Mouse (Mus musculus) ovary, adult 18-20 months (tissue): ENCODE data around the gene Nat9.

Source experiments
- DNase-seq: peaks from one replicate; pipeline ENCODE4 v3.0.0; 2022; ENCODE audit warnings: low spot score, mixed read lengths

The Nat9 gene

DNA sequence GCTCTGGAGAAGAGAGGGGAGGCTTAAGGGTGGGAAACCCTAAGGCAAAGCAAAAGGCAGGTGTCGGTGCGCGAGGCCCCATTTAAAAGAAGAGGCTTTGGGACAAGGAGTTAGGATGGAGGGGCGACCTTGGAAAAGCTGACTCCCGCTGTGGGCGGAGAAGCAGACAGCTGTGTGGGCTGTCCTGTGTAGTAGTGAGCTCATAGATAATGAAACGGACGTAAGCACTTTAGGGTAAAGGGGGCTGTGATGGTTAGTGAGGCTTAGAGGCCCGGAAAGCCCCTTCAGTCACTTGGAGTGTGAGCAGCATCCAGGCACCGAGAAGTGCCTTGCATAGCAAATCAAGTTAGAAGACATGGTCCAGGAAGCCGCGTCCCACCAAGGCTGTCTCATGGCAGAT lies at the start of gene Nat9:
Gene Nat9, minus strand, starts transcription at position 167 of the 400 bp plus-strand sequence.
- DNase-seq, result no peak

DNA sequence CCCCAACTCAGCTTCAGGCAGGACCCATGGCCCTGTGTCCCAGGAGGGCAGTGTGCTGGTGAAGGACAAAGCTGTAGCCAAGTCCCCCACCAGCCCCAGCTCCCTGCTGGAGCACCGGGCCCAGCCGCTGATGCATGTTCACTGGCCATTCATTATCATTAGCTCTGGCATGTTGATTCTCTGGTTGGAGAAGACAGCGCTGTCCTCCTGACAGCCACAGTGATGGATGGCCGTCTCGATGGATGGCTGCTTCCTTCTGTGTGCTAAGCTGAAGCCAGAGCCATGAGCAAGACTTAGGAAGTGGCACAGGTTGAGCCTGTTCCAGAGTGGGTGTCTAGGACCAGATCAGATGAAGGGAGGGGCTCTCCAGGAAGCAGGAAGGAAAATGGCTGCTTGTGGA lies 48.9 kb upstream of the Nat9 start:
- DNase-seq, result no peak

DNA sequence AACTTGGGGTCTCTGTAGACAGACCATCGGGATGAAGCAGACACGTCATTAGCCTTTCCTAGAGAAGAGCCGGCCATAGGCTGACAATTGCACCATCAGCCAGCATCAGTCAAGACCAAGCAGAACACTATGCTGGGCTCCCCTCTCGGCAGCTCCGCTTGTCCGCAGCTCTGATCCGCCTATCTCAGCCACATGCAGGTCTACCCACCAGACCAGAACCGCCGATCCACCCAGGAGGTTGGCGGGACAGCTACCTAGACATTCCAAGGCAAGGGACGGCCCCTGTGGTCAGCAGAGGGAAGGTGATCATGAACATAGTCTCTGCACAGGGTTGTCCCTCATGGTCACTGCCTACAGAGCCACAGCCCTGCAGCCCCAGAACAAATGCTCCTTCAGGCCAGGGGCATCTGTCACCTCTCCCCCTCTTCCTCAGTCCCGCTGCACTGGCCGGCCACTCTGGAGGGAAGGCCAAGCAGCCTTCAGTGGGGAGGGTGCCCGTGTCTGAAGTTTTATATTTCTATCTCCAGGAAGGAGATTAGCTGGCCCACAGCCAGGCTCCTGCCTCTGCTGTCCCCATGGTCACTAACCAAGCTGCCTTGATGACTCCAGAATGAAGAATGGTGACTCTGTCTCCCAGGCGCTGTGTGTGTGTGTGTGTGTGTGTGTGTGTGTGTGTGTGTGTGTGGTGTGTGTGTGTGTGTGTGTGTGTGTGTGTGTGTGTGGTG lies 46.8 kb upstream of the Nat9 start:
- peak; percentile 46 for DNase-seq

DNA sequence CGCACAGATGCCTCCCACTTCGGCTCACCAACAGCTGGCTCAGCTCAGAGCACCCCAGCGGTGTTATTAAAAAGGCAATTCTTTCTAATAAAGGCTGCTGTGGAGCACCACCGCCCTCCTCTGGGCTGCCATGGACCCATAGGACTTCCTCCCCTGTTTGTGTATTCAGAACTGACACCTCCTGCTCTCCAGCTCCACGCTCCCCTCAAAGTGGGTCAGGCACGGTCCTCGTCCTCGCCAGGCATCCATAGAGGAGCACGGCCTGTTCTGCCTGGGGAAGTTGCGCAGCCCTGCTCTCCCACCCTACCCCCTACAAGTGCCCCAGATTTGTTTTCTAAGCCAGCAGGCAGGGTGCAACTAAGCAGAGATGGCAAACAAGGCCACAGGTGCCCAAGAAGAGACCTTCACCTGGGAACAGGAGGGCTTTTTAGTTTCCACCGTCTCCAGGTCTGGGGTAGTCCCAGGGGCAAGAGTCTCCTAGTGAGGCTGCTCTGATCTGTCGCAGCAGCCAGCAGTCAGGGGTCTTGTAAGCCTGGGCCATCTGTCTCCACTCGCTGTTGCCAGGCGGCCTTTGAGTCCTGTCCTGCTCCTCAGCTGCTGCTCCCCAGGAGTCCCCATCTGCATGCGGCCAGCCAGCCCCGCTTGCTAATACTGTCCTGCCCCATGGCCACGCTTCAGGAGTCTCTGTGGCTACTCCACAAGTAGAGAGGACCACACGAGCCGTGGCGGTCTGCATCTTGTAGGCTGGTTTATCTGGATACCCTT lies 46.0 kb upstream of the Nat9 start:
- DNase-seq, result no peak

DNA sequence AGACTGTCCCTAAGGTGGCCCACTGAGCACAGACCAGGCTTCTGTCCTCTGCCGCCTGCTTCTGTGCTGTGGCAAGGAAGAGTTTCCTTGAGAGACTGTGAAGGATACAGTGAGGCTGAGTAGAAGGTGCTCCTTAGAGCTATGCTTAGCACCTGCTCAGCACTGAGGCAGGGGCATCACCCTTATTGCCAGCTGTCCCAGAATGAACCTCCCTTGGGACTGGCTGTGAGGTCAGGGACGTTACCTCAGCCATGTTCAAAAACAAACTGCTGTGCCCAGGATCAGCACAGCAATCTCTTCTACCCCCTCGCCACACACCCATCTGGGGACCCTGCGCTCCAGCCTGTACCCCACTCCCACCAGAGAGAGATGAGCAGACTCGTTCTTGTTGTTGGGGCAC lies 45.2 kb upstream of the Nat9 start:
- no peak for DNase-seq

DNA sequence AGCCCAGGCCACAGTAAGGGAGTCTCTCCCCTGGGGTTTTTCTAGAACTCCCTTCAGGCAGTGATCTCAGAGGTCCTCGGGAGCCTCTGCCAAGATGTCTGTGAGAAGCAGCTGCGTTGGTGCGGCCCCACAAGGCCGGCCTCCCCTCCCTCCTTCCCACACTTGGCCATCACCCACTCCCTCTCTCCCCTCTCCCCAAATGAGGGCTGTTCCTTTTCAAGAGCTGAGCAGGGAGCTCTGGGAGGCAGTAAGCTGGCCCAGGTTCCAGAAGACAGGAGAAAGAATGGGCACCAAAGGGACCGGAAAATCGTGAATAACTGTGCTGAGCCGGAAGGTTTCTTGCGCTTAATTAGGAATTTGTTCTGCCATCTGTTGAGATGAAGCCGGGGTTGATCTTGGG lies 44.3 kb upstream of the Nat9 start:
- DNase-seq, result no peak

DNA sequence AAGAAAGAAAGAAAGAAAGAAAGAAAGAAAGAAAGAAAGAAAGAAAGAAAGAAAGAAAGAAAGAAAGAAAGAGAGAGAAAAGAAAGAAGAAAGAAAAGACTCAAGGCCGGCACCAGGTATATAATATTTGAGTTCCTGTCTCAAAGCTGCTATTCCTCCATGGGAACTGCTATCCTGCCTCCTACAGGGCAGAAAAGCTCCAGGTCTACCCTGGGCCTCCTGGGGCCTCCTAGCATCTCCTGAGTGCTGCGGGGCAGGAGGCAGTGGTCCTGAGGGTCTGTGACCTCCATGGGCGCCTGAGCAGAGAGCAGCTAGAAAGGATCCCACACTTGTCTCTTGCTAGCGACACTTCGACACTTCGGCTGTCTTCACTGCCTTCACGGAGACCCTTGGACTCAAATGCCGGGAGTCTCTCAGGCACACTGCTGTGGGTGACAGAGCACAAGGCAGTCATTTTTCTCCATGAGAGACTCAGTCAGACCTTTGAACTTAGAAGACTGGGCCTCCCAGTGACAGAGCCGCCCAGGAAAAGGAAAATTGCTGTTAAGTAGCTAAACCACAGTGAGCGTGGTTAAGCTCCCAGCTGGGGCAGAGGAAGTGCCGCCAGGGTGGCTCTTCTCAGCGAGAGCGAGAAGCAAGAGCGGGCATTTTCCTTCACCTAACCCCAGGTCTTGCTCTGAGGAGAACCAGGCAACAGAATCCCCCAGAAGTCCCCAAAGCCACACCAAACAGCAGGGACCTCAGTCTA lies 43.7 kb upstream of the Nat9 start:
- DNase-seq, result no peak

DNA sequence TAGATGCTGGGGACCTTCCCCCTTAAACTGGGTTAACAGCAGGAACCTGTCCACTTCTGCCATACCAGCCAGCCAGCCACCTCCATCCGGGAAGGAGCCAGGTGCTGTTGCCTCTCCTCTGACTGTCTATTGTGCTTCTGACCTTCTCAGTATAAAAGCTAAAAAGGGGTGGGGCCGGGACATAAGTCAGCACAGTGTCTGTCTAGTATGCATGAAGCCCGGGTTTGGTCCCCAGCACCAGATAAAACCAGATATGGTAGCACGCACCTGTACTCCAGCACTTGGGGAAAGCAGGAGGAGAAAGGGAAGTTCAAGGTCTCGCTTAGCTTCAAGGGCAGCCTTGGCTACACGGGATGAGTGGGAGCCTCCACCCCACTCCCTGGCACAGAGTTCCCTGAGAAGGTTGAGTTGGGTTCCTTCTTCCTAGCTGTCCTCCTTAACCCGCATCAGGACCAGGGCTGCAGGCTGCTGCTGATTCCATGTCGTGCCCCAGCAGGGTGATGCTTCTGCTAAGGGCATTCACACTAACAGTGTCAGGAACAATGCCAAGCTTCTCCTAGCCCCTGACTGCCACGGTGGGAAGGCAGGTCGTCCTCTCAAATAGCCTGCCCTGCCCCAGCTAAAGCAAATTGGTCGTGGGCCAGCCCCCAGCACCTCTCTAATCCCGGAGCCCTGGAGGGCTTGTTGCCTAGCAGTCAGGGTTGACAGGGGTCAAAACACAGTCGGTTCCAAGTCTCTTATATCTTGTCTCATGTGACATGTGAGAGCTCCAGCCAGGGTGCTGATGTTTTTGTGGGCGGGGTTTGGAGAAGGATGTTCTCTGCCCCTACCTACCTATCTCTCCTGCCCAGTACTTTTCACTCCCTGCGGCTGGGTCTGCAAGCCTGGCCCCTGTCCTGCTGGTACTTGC lies 41.6 kb upstream of the Nat9 start:
- no peak for DNase-seq

DNA sequence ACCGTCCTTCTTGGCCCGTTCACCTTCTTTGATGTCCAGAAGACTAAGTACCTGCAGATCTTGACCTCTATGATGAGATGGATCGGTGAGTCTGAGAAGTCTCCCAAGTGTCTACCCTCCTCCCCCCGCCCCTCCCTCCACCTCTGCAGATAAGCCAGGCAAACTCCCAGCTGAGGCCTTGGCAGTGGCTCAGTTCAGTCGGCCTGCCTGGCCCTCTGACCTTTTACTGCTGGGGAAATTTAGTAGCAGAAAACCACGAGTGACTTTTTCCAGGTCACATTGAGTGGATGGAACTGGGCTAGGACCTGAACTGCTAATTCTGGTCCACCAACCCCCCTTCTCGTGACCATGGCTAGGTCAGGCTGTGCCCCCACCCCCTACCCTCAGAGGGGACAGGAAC lies 40.8 kb upstream of the Nat9 start:
- DNase-seq, result no peak

DNA sequence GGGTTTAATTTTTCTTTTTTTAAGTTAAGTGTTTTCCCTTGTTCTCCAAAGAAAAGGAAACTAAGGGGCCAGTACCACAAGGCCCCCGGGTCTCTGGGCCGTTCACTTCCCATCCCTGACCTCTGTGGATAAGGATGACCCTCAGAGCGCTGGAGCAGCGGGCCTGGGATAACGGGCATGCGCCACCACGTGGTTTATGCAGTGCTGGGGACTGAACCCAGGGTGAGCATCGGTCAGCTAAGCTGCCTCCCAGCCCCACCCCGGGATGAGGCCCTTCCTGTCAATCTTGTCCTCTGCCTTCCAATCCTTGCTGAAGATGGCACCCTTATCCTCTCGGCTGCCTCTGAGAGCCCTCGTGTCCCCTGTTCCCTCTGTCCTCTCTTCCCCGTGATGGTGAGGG lies 40.0 kb upstream of the Nat9 start:
- DNase-seq, result no peak

DNA sequence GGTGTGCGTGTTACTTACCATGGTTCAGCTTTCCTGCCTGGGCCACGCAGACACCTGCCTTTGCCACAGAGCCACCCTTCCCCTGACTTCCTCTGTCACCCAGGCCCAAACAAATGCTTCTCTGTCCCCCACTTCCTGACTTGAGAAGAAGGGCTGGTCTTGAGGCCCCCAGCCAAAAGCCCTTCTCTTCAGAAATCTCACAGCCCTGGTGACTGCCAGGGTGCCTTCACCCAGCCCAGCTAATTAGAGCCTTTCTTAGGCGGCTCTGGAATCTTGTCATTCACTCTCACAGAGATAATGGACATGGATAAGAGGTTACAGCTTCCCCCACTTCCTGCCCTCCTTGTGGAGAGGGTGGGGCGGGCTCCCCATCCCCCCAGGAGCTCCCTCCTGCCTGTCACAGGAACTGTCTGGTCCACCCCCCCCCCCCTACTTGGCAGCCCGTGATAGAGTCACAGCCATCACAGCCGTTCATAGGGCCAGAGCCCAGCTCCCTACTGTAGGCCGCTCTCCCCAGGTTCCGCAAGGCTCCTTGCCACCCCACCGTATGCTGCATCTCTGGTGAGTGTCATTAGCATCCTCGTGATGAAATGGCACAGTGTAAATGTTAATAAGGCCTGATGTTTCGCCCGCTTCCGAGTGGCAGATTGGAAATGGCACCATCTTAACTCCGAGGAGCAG lies 39.3 kb upstream of the Nat9 start:
- no peak for DNase-seq

DNA sequence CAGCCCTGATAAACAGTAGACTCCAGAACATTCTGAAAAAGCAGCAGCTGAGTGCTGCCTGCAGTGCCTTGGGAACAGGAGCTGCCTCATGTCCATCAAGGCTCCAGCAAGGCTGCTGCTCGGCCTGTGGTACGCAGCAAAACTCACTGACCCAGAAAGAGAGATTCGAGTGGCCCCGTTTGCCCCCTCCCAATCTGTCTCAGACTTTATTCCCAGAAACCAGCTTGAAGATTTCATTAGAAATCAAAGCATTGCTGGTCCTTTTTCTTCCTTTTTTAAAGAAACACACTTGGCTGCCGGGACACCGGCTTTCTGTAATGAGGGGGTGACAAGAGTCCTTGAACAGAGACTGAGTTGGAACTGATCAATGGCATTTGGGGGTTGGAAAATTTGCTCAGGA lies 37.6 kb upstream of the Nat9 start:
- no peak for DNase-seq

DNA sequence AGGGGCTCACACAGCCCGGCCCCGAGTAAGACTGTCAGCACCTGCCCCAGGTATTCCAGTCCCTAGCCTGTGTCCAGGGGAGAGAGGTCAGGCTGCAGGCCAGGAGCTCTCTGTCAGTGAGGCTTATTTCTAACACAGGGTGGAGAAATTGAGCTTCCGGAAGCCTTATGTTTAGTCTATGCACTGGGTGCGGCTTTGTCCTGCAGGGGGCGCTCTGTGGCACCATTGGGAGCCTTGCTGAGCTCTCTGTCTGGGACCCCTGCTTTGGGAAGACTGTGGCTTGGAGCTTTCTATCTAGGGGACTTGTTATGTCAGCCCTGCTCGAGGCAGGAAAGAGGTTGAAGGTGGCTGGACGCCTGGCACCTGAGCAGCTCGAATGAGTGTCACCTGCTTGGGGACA lies 37.2 kb upstream of the Nat9 start:
- DNase-seq, result no peak

DNA sequence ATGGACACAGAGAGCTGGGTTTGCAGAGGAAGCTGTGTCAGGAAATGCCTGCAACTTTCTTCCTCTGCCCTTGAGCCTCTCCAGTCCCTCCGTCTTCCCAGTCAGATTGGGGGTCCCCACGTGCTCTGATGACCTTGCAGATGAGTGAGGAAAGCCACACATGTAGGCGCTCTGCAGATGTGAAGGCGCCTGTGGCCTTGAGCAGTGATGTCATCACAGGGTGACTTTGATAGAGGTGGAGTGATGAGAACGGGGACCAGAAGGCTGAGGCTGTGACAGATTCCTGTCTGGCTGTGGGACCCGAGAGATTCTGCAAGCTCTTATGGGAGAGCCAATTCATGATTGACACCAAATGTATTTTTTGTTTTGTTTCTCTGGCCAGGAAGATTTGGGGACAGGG lies 36.2 kb upstream of the Nat9 start:
- peak; percentile 20 for DNase-seq

DNA sequence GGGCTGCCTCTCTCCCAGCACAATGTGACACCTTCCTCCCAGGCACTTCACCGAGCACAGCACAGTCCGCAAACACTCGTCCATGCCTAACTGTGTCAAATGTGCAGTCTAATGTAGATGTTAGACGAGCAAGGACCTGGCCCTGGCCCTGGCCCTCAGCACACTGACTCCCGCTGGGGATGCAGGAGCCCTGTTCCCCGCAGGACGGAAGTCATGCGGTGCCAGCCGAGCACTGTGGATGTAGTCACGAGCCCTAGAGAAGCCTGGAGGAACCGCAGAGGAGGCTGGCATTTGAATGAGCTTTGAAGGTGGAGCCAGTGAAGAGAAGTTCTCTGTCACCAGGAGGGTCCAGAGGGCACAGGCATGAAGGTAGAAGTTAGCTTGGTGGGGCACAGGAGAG lies 35.8 kb upstream of the Nat9 start:
- DNase-seq, result no peak

DNA sequence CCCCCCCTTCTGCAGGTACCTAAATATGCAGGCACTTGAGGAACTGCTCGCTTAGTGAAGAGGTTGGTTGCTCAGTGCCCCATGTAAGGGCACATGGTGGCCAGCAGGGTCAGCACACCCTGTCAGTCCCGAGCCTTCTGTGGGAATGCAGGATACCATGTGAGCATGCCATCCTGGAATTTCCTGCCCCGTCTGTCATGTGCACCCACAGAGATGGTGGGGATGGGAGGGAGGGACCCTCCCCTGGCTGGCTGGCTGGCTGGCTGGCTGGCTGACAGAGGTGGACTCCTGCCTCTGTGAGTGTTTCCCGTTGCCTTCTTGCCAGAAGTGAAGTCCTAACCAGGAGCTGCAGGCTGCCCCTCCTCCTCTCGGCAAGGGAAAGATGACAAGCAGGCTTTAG lies 34.9 kb upstream of the Nat9 start:
- no peak for DNase-seq

DNA sequence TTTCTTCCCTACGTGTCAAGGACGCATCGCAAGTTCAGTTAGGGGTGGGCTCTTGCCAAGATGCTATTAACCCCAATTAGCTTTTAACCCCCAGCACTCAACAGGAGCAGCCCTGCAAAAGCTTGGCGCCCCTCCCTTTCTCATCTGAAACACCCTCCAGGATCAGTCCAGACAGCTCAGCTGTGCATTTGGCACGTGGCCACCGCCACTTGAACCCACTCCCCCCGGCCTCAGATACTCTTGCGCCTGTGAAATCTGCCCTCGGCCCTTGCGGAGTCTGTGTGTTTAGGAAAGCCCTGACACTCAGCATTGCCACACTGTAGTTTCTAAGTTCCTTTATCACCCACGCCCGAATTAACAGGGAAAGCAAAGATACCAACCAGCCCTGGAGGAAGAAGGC lies 34.4 kb upstream of the Nat9 start:
- DNase-seq, result no peak

DNA sequence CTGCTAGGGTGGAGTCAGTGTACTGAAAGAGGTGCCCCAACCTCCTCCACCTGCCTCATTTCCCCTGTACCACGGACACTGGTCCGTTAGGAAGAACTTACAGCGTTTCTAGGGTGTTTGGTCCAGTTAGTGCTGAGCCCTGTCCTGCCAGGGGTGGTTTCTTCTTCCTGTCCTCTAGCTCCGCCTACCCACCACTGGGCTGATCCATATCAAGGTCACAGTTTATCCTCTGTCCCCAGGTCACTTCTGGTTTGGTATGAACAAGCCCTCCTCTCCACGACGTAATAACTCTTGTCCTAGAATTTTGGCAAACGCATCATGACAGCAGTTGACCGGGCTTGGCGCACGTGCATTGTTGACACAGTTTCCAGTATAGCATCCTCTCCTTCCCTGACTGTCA lies 32.0 kb upstream of the Nat9 start:
- no peak for DNase-seq

DNA sequence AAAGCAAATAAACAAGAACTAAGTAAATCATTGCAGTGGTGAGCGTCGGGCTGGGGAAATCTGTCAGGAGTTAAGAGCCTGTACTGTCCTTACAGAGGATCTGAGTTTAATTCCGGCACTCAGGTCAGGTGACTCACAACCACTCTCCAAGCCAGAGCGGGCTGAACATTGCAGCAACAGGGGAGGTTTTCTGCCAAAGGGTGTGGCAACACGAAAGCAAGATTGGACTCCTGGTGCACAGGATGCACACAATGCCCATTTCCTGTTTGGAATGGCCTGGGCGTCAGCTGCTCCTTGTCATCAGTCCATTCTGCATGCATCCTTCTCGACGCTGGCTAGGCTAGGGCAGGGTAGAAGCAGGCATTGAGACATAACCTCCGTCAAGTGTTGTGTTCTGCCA lies 31.6 kb upstream of the Nat9 start:
- no peak for DNase-seq

DNA sequence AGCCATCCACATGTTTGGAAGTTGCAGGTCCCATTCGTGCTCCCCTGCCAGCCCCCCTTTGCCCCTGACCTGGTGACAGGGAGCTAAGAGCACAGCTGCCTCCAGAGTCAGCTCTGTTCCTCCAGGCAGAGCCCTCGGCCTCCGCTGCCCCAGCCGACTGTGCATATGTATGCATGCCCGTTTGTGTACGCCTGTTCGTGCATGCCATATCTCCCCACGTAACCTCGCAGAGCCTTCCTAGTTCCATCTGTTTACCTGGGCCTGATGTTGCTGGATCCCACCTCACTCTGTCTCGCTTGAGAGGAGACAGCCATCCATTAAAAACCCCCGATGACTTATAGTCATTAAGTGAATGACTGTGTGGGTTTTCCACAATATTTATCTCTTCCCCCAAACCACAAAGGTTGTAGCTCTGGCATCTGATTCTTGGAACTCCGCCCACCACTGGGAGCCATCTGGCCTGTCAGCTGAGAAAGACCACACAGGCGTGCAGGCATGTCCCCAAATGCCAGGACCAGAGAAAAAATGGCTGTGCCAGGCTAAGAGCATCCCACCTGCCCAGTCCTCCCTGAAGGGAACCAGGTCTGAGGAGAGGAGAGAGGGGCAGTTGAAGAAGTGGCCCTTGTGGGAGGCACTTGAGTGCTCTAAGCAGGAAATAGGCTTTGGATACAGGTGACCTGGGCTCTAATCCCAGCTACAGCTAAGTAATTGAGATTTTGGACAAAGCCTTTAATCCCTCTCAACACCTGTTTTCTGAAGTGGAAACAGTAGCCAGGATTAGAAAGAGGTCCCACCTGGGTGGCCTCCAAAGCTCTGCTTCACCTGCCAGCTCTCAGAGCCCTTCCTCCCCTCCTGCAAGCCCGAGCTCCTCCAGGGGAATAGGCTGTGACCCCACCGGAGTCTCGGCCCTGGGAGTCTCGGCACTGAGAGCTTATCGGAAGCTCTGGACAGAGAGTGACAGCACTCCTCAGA lies 30.1 kb upstream of the Nat9 start:
- no peak for DNase-seq
